Mouse (Mus musculus): ENCODE results near the gene Grm4.
"Not testable (repeated sequence)": the region's sequence is repeated elsewhere in the genome, so short reads cannot be mapped to it uniquely, and the experiment has no call there.

Grm4 gene

GRCm38 (mm10) chr17:27392918-27393317 is 128.3 kb downstream of the Grm4 start:
- no peak for DNase-seq (ENCODE audit: low read depth, low spot score)

- DNase-seq (ENCODE audit: low read depth, low spot score) = no peak
These were observed 131.2 kb downstream of the Grm4 start for GRCm38 (mm10) chr17:27390019-27390418.

- no peak for DNase-seq (ENCODE audit: low read depth, low spot score)
These were observed 131.8 kb downstream of the Grm4 start for GRCm38 (mm10) chr17:27389221-27390000.

GRCm38 (mm10) chr17:27386438-27386837 is 134.8 kb downstream of the Grm4 start:
- no peak for DNase-seq (ENCODE audit: low read depth, low spot score)

GRCm38 (mm10) chr17:27385513-27386261 is 135.5 kb downstream of the Grm4 start:
- DNase-seq (ENCODE audit: low read depth, low spot score) = no peak

GRCm38 (mm10) chr17:27382916-27383315 is 138.3 kb downstream of the Grm4 start:
- DNase-seq (ENCODE audit: low read depth, low spot score) = no peak

- DNase-seq (ENCODE audit: low read depth, low spot score) = not testable (repeated sequence)
These were observed 140.2 kb downstream of the Grm4 start for GRCm38 (mm10) chr17:27380911-27381459.

- no peak for DNase-seq (ENCODE audit: low read depth, low spot score)
These were observed 142.2 kb downstream of the Grm4 start for GRCm38 (mm10) chr17:27378977-27379376.

- DNase-seq (ENCODE audit: low read depth, low spot score) = no peak
These were observed 144.1 kb downstream of the Grm4 start for GRCm38 (mm10) chr17:27377151-27377550.

- no peak for DNase-seq (ENCODE audit: low read depth, low spot score)
These were observed 145.7 kb downstream of the Grm4 start for GRCm38 (mm10) chr17:27375551-27375950.
